Mouse (Mus musculus) layer of hippocampus, postnatal 25 days (tissue): ENCODE results near the gene 4931440F15Rik. TPM values are rescaled to one million over a fixed set of nuclear protein-coding genes. Genes with fewer than 3 reads are reported as not detected.

Experiments used
- DNase-seq, 2 experiments: peaks; one replicate each; pipeline ENCODE4 v3.0.0; 2022; ENCODE audit warnings: mixed read lengths in 2 of 2, low spot score in 1 of 2; ENCODE audit errors: extremely low spot score in 1 of 2
- total RNA-seq, 2 experiments: library from RNA; stranded (reverse); gene quantifications; 2 replicates each; pipeline ENCODE4 v1.2.3; 2021

The 4931440F15Rik gene
- total RNA-seq, 2 experiments from 2014 or later = 2.3 to 3.6 TPM

GRCm38 (mm10) chr11:29807325-29807724, 18.1 kb downstream of the 4931440F15Rik start:
- no peak for DNase-seq

- DNase-seq = no peak
Measured at GRCm38 (mm10) chr11:29801432-29802427, 23.7 kb downstream of the 4931440F15Rik start.

DNA sequence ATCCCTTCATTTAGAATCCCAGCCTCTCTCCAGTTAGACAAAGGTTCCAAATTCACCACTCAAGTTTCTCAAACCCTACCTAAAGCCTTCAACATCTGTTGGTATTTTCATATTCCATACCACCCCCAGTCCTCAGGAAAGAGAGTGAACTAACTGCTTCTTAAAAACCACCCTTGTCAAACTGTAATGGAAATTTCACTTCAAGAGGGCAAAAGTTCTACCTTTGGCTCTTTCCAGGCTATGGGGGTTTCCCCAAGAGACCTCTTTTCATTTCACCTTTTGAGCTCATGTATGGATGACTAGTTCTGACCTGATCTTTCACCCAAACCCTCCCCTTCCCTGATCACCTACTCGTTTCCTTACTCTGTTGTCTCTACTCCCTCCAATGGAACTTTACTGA, 25.6 kb downstream of the 4931440F15Rik start:
- no peak for DNase-seq

GRCm38 (mm10) chr11:29795106-29795505, 30.4 kb downstream of the 4931440F15Rik start:
- peak in 1 of 2 experiments; percentile 46 for DNase-seq

DNA sequence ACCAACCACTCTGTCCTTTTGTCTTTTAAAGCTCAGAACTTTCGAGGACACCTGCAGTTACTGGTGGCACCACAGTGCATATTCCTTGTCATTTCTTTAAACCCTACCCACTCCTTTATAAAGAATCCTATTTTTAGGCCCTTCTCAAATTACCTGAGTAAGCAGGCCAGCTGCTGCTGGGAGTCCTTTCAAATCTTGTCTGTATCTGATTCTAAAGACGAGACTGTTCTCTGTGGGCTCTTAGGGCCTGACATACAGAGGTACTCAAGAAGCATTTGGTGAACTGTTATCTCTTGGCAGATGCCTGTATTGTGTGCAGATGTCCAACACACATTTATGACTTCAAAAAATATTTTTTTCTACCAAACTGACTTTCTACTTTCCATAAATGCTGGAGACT, 31.0 kb downstream of the 4931440F15Rik start:
- no peak for DNase-seq

DNA sequence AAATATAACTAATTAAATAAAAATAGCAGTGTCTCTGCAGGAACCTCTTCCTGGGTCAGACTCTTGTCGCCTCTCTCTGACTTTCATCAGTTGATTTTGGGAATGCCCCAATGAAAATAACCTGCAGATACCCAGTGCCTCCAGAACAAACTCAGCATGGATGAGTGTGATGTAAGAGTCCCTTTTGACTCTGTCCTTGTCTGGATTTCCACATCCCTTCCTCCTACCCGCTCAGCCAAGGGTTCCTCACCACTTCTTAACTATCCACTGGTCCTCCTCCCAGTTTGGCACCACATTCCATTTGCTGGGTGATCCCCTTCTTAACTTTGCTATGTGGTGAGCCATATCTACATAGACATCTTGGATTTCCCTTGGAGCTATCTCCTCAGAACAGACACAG, 34.7 kb downstream of the 4931440F15Rik start:
- no peak for DNase-seq

DNA sequence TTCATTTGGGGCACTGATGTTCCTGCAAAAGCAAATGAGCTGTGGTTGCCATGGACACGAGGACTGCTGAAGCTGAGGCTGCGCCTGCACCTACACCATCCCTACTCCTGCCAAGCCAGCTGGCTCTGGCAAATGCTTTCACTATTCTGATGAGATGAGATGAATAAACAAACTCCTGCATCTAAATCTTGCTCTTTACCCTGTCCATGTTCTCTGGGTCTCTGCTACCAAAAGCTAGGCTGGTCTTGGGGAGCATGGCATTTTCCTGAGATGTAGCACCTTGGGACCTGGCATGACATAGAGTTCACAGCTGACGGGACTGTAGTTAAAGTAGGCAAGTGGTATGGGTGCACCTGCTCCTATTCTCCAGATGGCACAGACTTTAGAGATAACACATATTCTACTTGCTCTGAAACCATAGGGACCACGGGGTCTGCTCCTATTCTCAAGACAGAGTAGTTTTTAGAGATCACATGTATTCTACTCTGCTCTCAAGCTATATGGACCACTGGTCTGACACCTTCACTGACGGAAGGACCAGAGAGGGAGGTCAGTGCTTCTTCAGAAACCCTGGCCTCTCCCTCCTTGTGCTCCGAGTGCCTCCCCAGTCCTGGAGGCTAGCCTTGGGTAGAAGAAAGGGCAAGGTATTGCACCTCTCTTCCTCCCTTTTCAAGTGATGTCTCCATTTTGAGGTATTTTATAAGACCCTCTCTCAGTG, 36.4 kb downstream of the 4931440F15Rik start:
- DNase-seq = peak; percentile 56 to 61

- no peak for DNase-seq
Measured at GRCm38 (mm10) chr11:29788499-29788898, 37.0 kb downstream of the 4931440F15Rik start.

GRCm38 (mm10) chr11:29787473-29787872, 38.0 kb downstream of the 4931440F15Rik start:
- no peak for DNase-seq

- DNase-seq = no peak
Measured at GRCm38 (mm10) chr11:29786583-29787219, 38.8 kb downstream of the 4931440F15Rik start.

DNA sequence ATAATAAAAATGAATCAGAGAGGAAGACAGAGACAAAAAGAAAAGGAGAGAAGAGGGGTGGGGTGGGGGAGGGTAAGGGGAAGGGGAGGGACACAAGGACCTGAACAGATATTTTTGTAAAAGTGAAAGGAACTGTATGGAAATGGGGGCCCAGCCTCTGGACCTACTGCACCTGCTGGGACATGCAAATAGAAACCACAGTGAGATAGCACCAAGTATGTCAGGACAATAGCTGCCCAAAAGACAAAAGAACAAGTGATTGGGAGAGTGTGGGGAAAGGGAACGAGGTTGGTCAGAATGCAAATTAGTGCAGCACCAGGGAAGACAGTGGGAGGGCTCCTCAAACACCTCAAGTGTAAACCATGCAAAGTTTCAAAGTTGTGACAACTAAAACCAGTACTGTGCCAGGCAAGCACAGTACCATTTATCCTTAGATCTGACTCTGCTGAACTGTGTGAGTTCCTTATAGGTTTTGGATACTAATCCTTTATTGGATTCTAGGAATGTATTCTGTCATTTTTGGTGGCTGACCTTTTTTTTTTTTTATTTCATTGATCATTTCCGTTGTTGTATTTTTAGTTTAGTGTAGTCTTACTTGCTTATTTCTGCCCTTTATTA, 46.0 kb downstream of the 4931440F15Rik start:
- DNase-seq = no peak

DNA sequence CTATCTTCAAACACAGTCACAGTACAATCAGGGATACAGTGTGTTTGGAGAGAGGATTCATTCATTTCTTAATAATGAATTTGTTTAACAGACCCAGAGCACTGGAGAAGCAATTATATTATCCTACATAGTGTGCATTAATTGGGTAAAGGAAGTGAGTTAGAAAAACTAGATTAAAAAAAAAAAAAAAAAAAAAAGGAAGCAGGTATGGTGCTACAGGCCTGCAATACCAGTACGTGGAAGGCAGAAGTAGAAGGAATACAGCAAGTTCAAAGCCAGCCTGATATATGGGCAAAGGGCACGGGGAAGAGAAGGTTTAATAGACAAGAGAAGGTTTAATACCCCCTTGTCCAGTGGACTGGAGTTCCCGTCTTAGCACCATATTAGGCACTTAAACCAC, 46.5 kb downstream of the 4931440F15Rik start:
- DNase-seq = no peak

GRCm38 (mm10) chr11:29777964-29778363, 47.5 kb downstream of the 4931440F15Rik start:
- DNase-seq = no peak

DNA sequence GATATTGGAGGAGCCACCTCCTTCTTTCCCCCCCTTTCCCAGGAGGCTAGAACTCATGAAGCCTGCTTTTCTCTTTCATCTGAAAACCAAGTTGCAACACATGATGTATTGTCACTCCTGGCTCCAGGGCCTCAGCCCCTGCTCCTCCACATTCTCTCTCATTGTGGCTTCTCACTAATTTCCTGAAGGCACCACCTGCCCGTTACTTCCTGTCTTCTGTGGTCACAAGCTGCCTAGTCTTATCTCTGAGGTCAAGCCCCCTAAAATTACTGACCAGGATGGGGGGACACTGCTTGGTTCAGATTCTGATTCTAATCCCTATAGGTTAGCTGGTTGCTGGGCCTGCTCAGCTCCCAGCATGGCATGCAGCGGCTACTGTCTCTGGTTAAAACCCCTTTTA, 50.7 kb downstream of the 4931440F15Rik start:
- no peak for DNase-seq

GRCm38 (mm10) chr11:29774296-29774695, 51.2 kb downstream of the 4931440F15Rik start:
- DNase-seq = no peak

Other genes starting within 250 kb of the 4931440F15Rik start
- gene Rtn4, start 132.7 kb downstream of the 4931440F15Rik start, total RNA-seq = 100 to 1,000 TPM; 497 to 514 TPM
- 10 to 100 TPM; 23.5 to 27.5 TPM for gene Eml6, start 200.4 kb upstream of the 4931440F15Rik start, total RNA-seq